Mouse (Mus musculus) small intestine, adult 2 months (tissue): ENCODE measurements around the gene Wdr60.

Source experiments
- CTCF ChIP-seq: fragments of 200-500 bp; IDR thresholded peaks from 2 replicates; pipeline ENCODE4 v1.5.1; 2012; ENCODE audit warnings: low read depth, mild to moderate bottlenecking, control low read depth, inconsistent platforms, low read length, moderate library complexity, mixed read lengths; ENCODE audit not compliant: insufficient replicate concordance, insufficient read length; ENCODE audit errors: extremely low read depth
- POLR2A ChIP-seq: fragments of 200-500 bp; IDR thresholded peaks from 2 replicates; pipeline ENCODE4 v1.6.1; 2012; ENCODE audit warnings: low read depth, mild to moderate bottlenecking, control low read depth, inconsistent platforms, low read length, moderate library complexity

DNA sequence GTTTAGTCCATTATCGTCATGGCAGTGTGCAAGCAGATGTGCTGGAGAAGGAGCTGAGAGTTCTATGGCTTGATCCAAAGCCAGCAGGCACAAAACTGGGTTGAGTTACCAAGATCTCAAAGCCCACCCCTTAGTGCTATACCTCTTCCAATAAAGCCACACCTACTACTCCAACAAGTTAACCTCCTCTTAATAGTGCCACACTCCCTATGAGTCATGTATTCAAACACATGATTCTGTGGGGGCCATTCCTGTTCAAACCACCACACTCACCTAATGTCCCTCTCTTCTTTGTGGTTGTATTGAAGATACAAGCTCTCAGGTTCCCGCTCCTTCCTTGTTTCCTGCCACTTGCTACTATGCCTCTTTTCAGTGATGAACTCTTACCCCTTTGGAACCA, 37.1 kb upstream of the Wdr60 start:
- no peak for TF ChIP-seq CTCF
- no peak for TF ChIP-seq POLR2A
